Mouse (Mus musculus) layer of hippocampus, adult 9-11 months (tissue): ENCODE results near the gene D1Ertd622e.
"Not testable (repeated sequence)": the region's sequence is repeated elsewhere in the genome, so short reads cannot be mapped to it uniquely, and the experiment has no call there.

Experiments used
- DNase-seq: peaks from one replicate; pipeline ENCODE4 v3.0.0; 2022

The D1Ertd622e gene

GRCm38 (mm10) chr1:97632545-97633256 is 29.2 kb downstream of the D1Ertd622e start:
- no peak for DNase-seq

- DNase-seq = no peak
These were observed 29.9 kb downstream of the D1Ertd622e start for GRCm38 (mm10) chr1:97631843-97632470.

- DNase-seq = peak; percentile 38
These were observed 31.7 kb downstream of the D1Ertd622e start for GRCm38 (mm10) chr1:97630146-97630545.

GRCm38 (mm10) chr1:97628859-97629258 is 33.0 kb downstream of the D1Ertd622e start:
- DNase-seq = no peak

GRCm38 (mm10) chr1:97628016-97628415 is 33.9 kb downstream of the D1Ertd622e start:
- no peak for DNase-seq

GRCm38 (mm10) chr1:97625427-97625826 is 36.4 kb downstream of the D1Ertd622e start:
- no peak for DNase-seq

- DNase-seq = no peak
These were observed 37.5 kb downstream of the D1Ertd622e start for GRCm38 (mm10) chr1:97624386-97624785.

- no peak for DNase-seq
These were observed 38.5 kb downstream of the D1Ertd622e start for GRCm38 (mm10) chr1:97623214-97623856.

GRCm38 (mm10) chr1:97622574-97623208 is 39.2 kb downstream of the D1Ertd622e start:
- no peak for DNase-seq

- peak; percentile 59 for DNase-seq
These were observed 42.1 kb downstream of the D1Ertd622e start for GRCm38 (mm10) chr1:97619621-97620320.

GRCm38 (mm10) chr1:97615525-97615924 is 46.3 kb downstream of the D1Ertd622e start:
- no peak for DNase-seq

- no peak for DNase-seq
These were observed 47.1 kb downstream of the D1Ertd622e start for GRCm38 (mm10) chr1:97614531-97615462.

- DNase-seq = no peak
These were observed 50.1 kb downstream of the D1Ertd622e start for GRCm38 (mm10) chr1:97611747-97612146.

- no peak for DNase-seq
These were observed 58.5 kb downstream of the D1Ertd622e start for GRCm38 (mm10) chr1:97603361-97603760.

GRCm38 (mm10) chr1:97600371-97600770 is 61.5 kb downstream of the D1Ertd622e start:
- no peak for DNase-seq

GRCm38 (mm10) chr1:97599101-97599500 is 62.8 kb downstream of the D1Ertd622e start:
- DNase-seq = no peak

- no peak for DNase-seq
These were observed 73.3 kb downstream of the D1Ertd622e start for GRCm38 (mm10) chr1:97588561-97588960.

- DNase-seq = no peak
These were observed 76.8 kb downstream of the D1Ertd622e start for GRCm38 (mm10) chr1:97585106-97585505.

GRCm38 (mm10) chr1:97584171-97584570 is 77.7 kb downstream of the D1Ertd622e start:
- no peak for DNase-seq

GRCm38 (mm10) chr1:97583085-97583484 is 78.8 kb downstream of the D1Ertd622e start:
- DNase-seq = no peak

GRCm38 (mm10) chr1:97580680-97581079 is 81.2 kb downstream of the D1Ertd622e start:
- DNase-seq = not testable (repeated sequence)

- no peak for DNase-seq
These were observed 81.6 kb downstream of the D1Ertd622e start for GRCm38 (mm10) chr1:97580270-97580669.
